Mouse (Mus musculus) limb, embryonic 14.5 days (tissue): ENCODE measurements around the gene Pate3. TPM values are rescaled to one million over a fixed set of nuclear protein-coding genes. Genes with fewer than 3 reads are reported as not detected.

Experiments
- ATAC-seq: fragments of 200-750 bp; cut with Nextera tagmentation; 2 replicates; pipeline ENCODE4 v1.8.0; 2017; ENCODE audit warnings: low read depth, moderate number of reproducible peaks, moderate TSS enrichment; ENCODE audit not compliant: low FRiP score
- DNase-seq: peaks from one replicate; pipeline ENCODE4 v3.0.0-alpha.2; 2015; ENCODE audit warnings: low spot score
- H3K27ac ChIP-seq: fragments of 300-500 bp; sonication (generic); replicated peaks from 2 replicates; pipeline ENCODE4 v1.5.1; 2014; ENCODE audit warnings: low read depth, mild to moderate bottlenecking, low read length, moderate library complexity, mixed read lengths
- H3K27me3 ChIP-seq: fragments of 300-500 bp; sonication (generic); 2 replicates; pipeline ENCODE4 v1.6.1; 2014; ENCODE audit warnings: low read length, mixed read lengths; ENCODE audit not compliant: control insufficient read depth, insufficient read depth
- H3K36me3 ChIP-seq: fragments of 300-500 bp; sonication (generic); 2 replicates; pipeline ENCODE4 v1.6.1; 2014; ENCODE audit warnings: mild to moderate bottlenecking, low read length, moderate library complexity, mixed read lengths; ENCODE audit not compliant: control insufficient read depth, insufficient read depth
- H3K4me1 ChIP-seq: fragments of 300-500 bp; sonication (generic); 2 replicates; pipeline ENCODE4 v1.6.1; 2014; ENCODE audit warnings: antibody characterized with exemption, low read length, mixed read lengths; ENCODE audit not compliant: control insufficient read depth, insufficient read depth
- H3K4me2 ChIP-seq: fragments of 300-500 bp; sonication (generic); replicated peaks from 2 replicates; pipeline ENCODE4 v1.6.1; 2014; ENCODE audit warnings: low read depth, mild to moderate bottlenecking, low read length, moderate library complexity; ENCODE audit not compliant: severe bottlenecking
- H3K4me3 ChIP-seq: fragments of 300-500 bp; sonication (generic); replicated peaks from 2 replicates; pipeline ENCODE4 v1.5.1; 2014; ENCODE audit warnings: low read length
- H3K9ac ChIP-seq: fragments of 300-500 bp; sonication (generic); 2 replicates; pipeline ENCODE4 v1.6.1; 2014; ENCODE audit warnings: mild to moderate bottlenecking, low read depth, low read length, moderate library complexity; ENCODE audit not compliant: severe bottlenecking
- H3K9me3 ChIP-seq: fragments of 300-500 bp; sonication (generic); 2 replicates; pipeline ENCODE4 v1.6.1; 2016; ENCODE audit warnings: low read length; ENCODE audit not compliant: control insufficient read depth
- POLR2A ChIP-seq: fragments of 200-500 bp; IDR thresholded peaks from 2 replicates; pipeline ENCODE4 v1.8.0; 2012; ENCODE audit warnings: inconsistent platforms, mild to moderate bottlenecking, moderate library complexity, borderline replicate concordance; ENCODE audit not compliant: insufficient read depth, insufficient read length; ENCODE audit errors: extremely low read depth
- WGBS: fragments of 180-500 bp; shearing (Covaris S2); extraction: QIAGEN DNeasy Blood & Tissue Kit; methylation state at CpG from one replicate; pipeline ENCODE4 v1.1.7; 2014; 5-methylcytosine and 5-hydroxymethylcytosine counted together
- polyA plus RNA-seq, 2 experiments: library from polyadenylated mRNA; depleted of rRNA in 1 of 2; stranded (reverse) in 1 of 2; unstranded in 1 of 2; fragments of >200 nt; fragmentation: Nextera tagmentation in 1 of 2; extraction: Ambion mirVana in 1 of 2; gene quantifications; 2 replicates each; pipeline versions ENCODE4 v1.2.1 to v1.2.3; 2012 to 2014

The Pate3 gene
- polyA plus RNA-seq, 2 experiments, result not detected

- H3K36me3 ChIP-seq, result no peaks in the 10 kb centered on the region
- H3K27ac ChIP-seq, result no peak overlapping the region
- no peak for TF ChIP-seq POLR2A
- no peaks in the 10 kb centered on the region for H3K4me1 ChIP-seq
- ATAC-seq (no peak), DNase-seq (no peak)
- H3K9me3 ChIP-seq, result no peaks in the 10 kb centered on the region
- no peak overlapping the region for H3K4me3 ChIP-seq
- no peak overlapping the region for H3K9ac ChIP-seq
- H3K27me3 ChIP-seq, result no peaks in the 10 kb centered on the region
- WGBS, result 36% methylated on average over 2 of the region's 2 CpGs
- no peak overlapping the region for H3K4me2 ChIP-seq
Observed at GRCm38 (mm10) chr9:35614005-35614404, 34.0 kb downstream of the Pate3 start.

- Histone ChIP-seq H3K9me3 (no peaks in the 10 kb centered on the region), H3K9ac (no peak within 1 kb of the TSS), H3K36me3 (no peaks in the 10 kb centered on the region), H3K4me3 (no peak within 1 kb of the TSS), H3K27me3 (no peaks in the 10 kb centered on the region), H3K27ac (no peak within 1 kb of the TSS), H3K4me2 (no peak within 1 kb of the TSS), H3K4me1 (no peaks in the 10 kb centered on the region)
- no peak for TF ChIP-seq POLR2A
- ATAC-seq (no peak), DNase-seq (no peak)
- WGBS, result 75% methylated on average over 1 of the region's 1 CpGs
Observed at GRCm38 (mm10) chr9:35611841-35612240, 36.2 kb downstream of the Pate3 start, which contains the start of gene Pate4. Pate4 (minus strand) TSS chr9:35611941.

- DNase-seq (no peak), ATAC-seq (no peak)
- Histone ChIP-seq H3K4me3 (no peak overlapping the region), H3K9ac (no peak overlapping the region), H3K27me3 (no peaks in the 10 kb centered on the region), H3K27ac (no peak overlapping the region), H3K9me3 (no peaks in the 10 kb centered on the region), H3K4me2 (no peak overlapping the region), H3K4me1 (no peaks in the 10 kb centered on the region), H3K36me3 (no peaks in the 10 kb centered on the region)
- WGBS, result 64% methylated on average over 8 of the region's 8 CpGs
- no peak for TF ChIP-seq POLR2A
Observed at GRCm38 (mm10) chr9:35607647-35608405, 40.2 kb downstream of the Pate3 start.

Other genes starting within 250 kb of the Pate3 start
- gene Cdon, start 227.1 kb downstream of the Pate3 start, polyA plus RNA-seq (2012; rRNA removed), result 83.7 and 98.3 TPM in 2 replicates
- 39.6 and 40.9 TPM in 2 replicates for gene Cdon, start 227.1 kb downstream of the Pate3 start, polyA plus RNA-seq (2014; fragmentation: Nextera tagmentation; extraction: Ambion mirVana)
- not detected in 2 replicates for gene Gm1113, start 129.9 kb downstream of the Pate3 start, polyA plus RNA-seq (2012; rRNA removed)
- not detected in 2 replicates for gene Gm1113, start 129.9 kb downstream of the Pate3 start, polyA plus RNA-seq (2014; fragmentation: Nextera tagmentation; extraction: Ambion mirVana)
- gene Ddx25, start 89.7 kb downstream of the Pate3 start, polyA plus RNA-seq (2012; rRNA removed), result 1.9 and 2.3 TPM in 2 replicates
- gene Ddx25, start 89.7 kb downstream of the Pate3 start, polyA plus RNA-seq (2014; fragmentation: Nextera tagmentation; extraction: Ambion mirVana), result 3.0 TPM in 2 replicates
- 13.1 and 20.8 TPM in 2 replicates for gene Pus3, start 89.6 kb downstream of the Pate3 start, polyA plus RNA-seq (2012; rRNA removed)
- 18.2 and 21.7 TPM in 2 replicates for gene Pus3, start 89.6 kb downstream of the Pate3 start, polyA plus RNA-seq (2014; fragmentation: Nextera tagmentation; extraction: Ambion mirVana)
- gene Pate2, start 77.9 kb downstream of the Pate3 start, polyA plus RNA-seq (2012; rRNA removed), result 0.53 and 0.97 TPM in 2 replicates
- gene Pate2, start 77.9 kb downstream of the Pate3 start, polyA plus RNA-seq (2014; fragmentation: Nextera tagmentation; extraction: Ambion mirVana), result 0.37 and 0.55 TPM in 2 replicates
- gene Hyls1, start 77.8 kb downstream of the Pate3 start, polyA plus RNA-seq (2012; rRNA removed), result 8.1 and 10.8 TPM in 2 replicates
- 15.4 and 15.8 TPM in 2 replicates for gene Hyls1, start 77.8 kb downstream of the Pate3 start, polyA plus RNA-seq (2014; fragmentation: Nextera tagmentation; extraction: Ambion mirVana)
- not detected in 2 replicates for gene Pate4, start 36.3 kb downstream of the Pate3 start, polyA plus RNA-seq (2012; rRNA removed)
- gene Pate4, start 36.3 kb downstream of the Pate3 start, polyA plus RNA-seq (2014; fragmentation: Nextera tagmentation; extraction: Ambion mirVana), result not detected in 2 replicates
- gene Pate1, start 39.2 kb upstream of the Pate3 start, polyA plus RNA-seq (2012; rRNA removed), result not detected in 2 replicates
- gene Pate1, start 39.2 kb upstream of the Pate3 start, polyA plus RNA-seq (2014; fragmentation: Nextera tagmentation; extraction: Ambion mirVana), result not detected in 2 replicates
- gene Gm17677, start 92.8 kb upstream of the Pate3 start, polyA plus RNA-seq (2012; rRNA removed), result not detected in 2 replicates
- not detected in 2 replicates for gene Gm17677, start 92.8 kb upstream of the Pate3 start, polyA plus RNA-seq (2014; fragmentation: Nextera tagmentation; extraction: Ambion mirVana)
- not detected in 2 replicates for gene Gm17727, start 129.9 kb upstream of the Pate3 start, polyA plus RNA-seq (2012; rRNA removed)
- not detected in 2 replicates for gene Gm17727, start 129.9 kb upstream of the Pate3 start, polyA plus RNA-seq (2014; fragmentation: Nextera tagmentation; extraction: Ambion mirVana)
- gene Gm27235, start 141.9 kb upstream of the Pate3 start, polyA plus RNA-seq (2012; rRNA removed), result not detected in 2 replicates
- gene Gm27235, start 141.9 kb upstream of the Pate3 start, polyA plus RNA-seq (2014; fragmentation: Nextera tagmentation; extraction: Ambion mirVana), result not detected in 2 replicates
- not detected in 2 replicates for gene D730048I06Rik, start 141.9 kb upstream of the Pate3 start, polyA plus RNA-seq (2012; rRNA removed)
- gene D730048I06Rik, start 141.9 kb upstream of the Pate3 start, polyA plus RNA-seq (2014; fragmentation: Nextera tagmentation; extraction: Ambion mirVana), result not detected in 2 replicates
- gene 9230110F15Rik, start 195.9 kb upstream of the Pate3 start, polyA plus RNA-seq (2012; rRNA removed), result not detected in 2 replicates
- gene 9230110F15Rik, start 195.9 kb upstream of the Pate3 start, polyA plus RNA-seq (2014; fragmentation: Nextera tagmentation; extraction: Ambion mirVana), result not detected in 2 replicates